In genomic region chr5:134932179-134932902, GRCm38 (mm10) we compare ENCODE assay signal across 8 mouse cellular contexts. TPM values are rescaled to one million over a fixed set of nuclear protein-coding genes. Genes with fewer than 3 reads are reported as not detected.
DNase-seq lines count a peak whose midpoint lies in the region; ATAC-seq and TF ChIP-seq lines count a peak whose summit lies in the region.

Mettl27 (plus strand) TSS chr5:134932368.

- peak within 1 kb of the TSS; percentile 82 for H3K4me2 ChIP-seq in lung, embryonic 16.5 days (ENCODE audit: low read depth, low read length)

- TF ChIP-seq RAD21 in MEL (IDR thresholded peaks at IDR 0.05; ENCODE audit: low read depth, low read length) = no peak

- TF ChIP-seq CTCF in MEL (IDR thresholded peaks at IDR 0.05 in 2 of 3, conservative IDR thresholded peaks at IDR 0.05 in 1 of 3; ENCODE audit: control insufficient read depth in 1 of 3, insufficient read depth in 1 of 3, low read depth in 2 of 3, low read length in 3 of 3, poor library complexity in 1 of 3, severe bottlenecking in 1 of 3) = no peak
- no peak for TF ChIP-seq CTCF in cerebellum, adult 2 months (IDR thresholded peaks at IDR 0.05; ENCODE audit: borderline replicate concordance, insufficient read depth, low read depth, low read length)

- peak; percentile 94 for DNase-seq in MEL (ENCODE audit: low read depth, low spot score)
- peak; percentile 77 to 78 for DNase-seq in cerebellum, adult 2 months
- peak; percentile 90 for DNase-seq in forelimb bud, embryonic 11.5 days (ENCODE audit: low read depth, low spot score)
- DNase-seq in layer of hippocampus, adult 9-10 months (ENCODE audit: low spot score) = peak; percentile 59
- DNase-seq in ovary, postnatal 10 days (ENCODE audit: low spot score) = peak; percentile 60
- peak; percentile 90 to 91 for DNase-seq in thymus, postnatal 10 days (ENCODE audit: low spot score in 2 of 2)

- H3K27ac ChIP-seq in MEL (ENCODE audit: control insufficient read depth, low read depth, low read length) = no peak within 1 kb of the TSS
- H3K27ac ChIP-seq in cerebellum, adult 2 months (ENCODE audit: insufficient read depth, low read length) = no peak within 1 kb of the TSS
- peak within 1 kb of the TSS; percentile 65 for H3K27ac ChIP-seq in lung, embryonic 16.5 days (ENCODE audit: low read length)

- H3K79me2 ChIP-seq in MEL (ENCODE audit: control insufficient read depth, insufficient read depth, low read length, poor library complexity) = no peaks in the 10 kb centered on the region

- peak within 1 kb of the TSS; percentile 64 for H3K9ac ChIP-seq in MEL (ENCODE audit: control insufficient read depth, low read depth, low read length, poor library complexity, severe bottlenecking)
- H3K9ac ChIP-seq in lung, embryonic 16.5 days (ENCODE audit: low read length) = peak within 1 kb of the TSS; percentile 74

- peaks cover 0 to 2% of the 10 kb centered on the region in 2 experiments; a peak in 1 of 4 replicates for H3K4me1 ChIP-seq in MEL (ENCODE audit: control insufficient read depth in 1 of 2, insufficient read depth in 2 of 2, low read length in 2 of 2)
- no peaks in the 10 kb centered on the region for H3K4me1 ChIP-seq in cerebellum, adult 2 months (ENCODE audit: control insufficient read depth, insufficient read depth, low read length)
- H3K4me1 ChIP-seq in lung, embryonic 16.5 days (replicated peaks; ENCODE audit: control insufficient read depth, insufficient read depth, low read length) = no peaks in the 10 kb centered on the region; the same call in 1 of the 2 replicates

- no peaks in the 10 kb centered on the region for H3K36me3 ChIP-seq in MEL (ENCODE audit: control insufficient read depth in 1 of 2, insufficient read depth in 2 of 2, low read length in 2 of 2)
- no peaks in the 10 kb centered on the region for H3K36me3 ChIP-seq in lung, embryonic 16.5 days (ENCODE audit: control insufficient read depth, insufficient read depth, low read length)

- H3K4me3 ChIP-seq in MEL (ENCODE audit: control insufficient read depth in 1 of 2, insufficient read depth in 1 of 2, low read depth in 2 of 2, low read length in 2 of 2) = peak within 1 kb of the TSS; percentile 85 to 98
- H3K4me3 ChIP-seq in cerebellum, adult 2 months (replicated peaks; ENCODE audit: insufficient read depth, low read depth, low read length) = peak within 1 kb of the TSS; percentile 93
- peak within 1 kb of the TSS; percentile 67 for H3K4me3 ChIP-seq in lung, embryonic 16.5 days (ENCODE audit: low read length)

- peak; percentile 94 to 98 for ATAC-seq in hematopoietic stem cell, adult 5-6 weeks (replicated peaks in 1 of 2; ENCODE audit: insufficient read depth in 1 of 2, low FRiP score in 2 of 2, low TSS enrichment in 1 of 2, low read depth in 1 of 2, poor library complexity in 2 of 2, severe bottlenecking in 2 of 2)
- peak; percentile 98 for ATAC-seq in lung, embryonic 16.5 days (ENCODE audit: low read depth)

- 0 out of 4 replicates have a peak, but pooled peaks of 1 of the 2 experiments have one; percentile 16 for TF ChIP-seq POLR2A in MEL (IDR thresholded peaks at IDR 0.05; ENCODE audit: control insufficient read depth in 1 of 2, insufficient read depth in 1 of 2, low read depth in 1 of 2, low read length in 2 of 2, poor library complexity in 1 of 2)
- no peak for TF ChIP-seq POLR2A in cerebellum, adult 2 months (IDR thresholded peaks at IDR 0.05; ENCODE audit: borderline replicate concordance, insufficient read depth, low read length)

- no peaks in the 10 kb centered on the region for H3K9me3 ChIP-seq in MEL (replicated peaks; ENCODE audit: insufficient read depth, low read length)
- no peaks in the 10 kb centered on the region for H3K9me3 ChIP-seq in lung, embryonic 16.5 days (ENCODE audit: control insufficient read depth, low read length)

- no peak for TF ChIP-seq EP300 in MEL (IDR thresholded peaks at IDR 0.05; ENCODE audit: low read depth in 1 of 2, low read length in 2 of 2)

- H3K27me3 ChIP-seq in MEL (ENCODE audit: control insufficient read depth in 1 of 2, insufficient read depth in 2 of 2, low read length in 2 of 2) = peaks cover 1 to 5% of the 10 kb centered on the region in 2 experiments; a peak in 3 of 4 replicates
- H3K27me3 ChIP-seq in cerebellum, adult 2 months (ENCODE audit: control insufficient read depth, insufficient read depth, low read length) = no peaks in the 10 kb centered on the region
- no peaks in the 10 kb centered on the region for H3K27me3 ChIP-seq in lung, embryonic 16.5 days (ENCODE audit: control insufficient read depth, insufficient read depth, low read depth, low read length)

- under 1% methylated on average over 41 of the region's 41 CpGs for WGBS in cerebellum, adult 2 months
- WGBS in lung, embryonic 16.5 days = under 1% methylated on average over 41 of the region's 41 CpGs

TF ChIP-seq in MEL, 35 proteins besides CTCF, POLR2A, EP300 and RAD21:
- TF ChIP-seq POLR2AphosphoS2 (IDR thresholded peaks at IDR 0.05; ENCODE audit: low read length) = no peak
- no peak for TF ChIP-seq MAFK (IDR thresholded peaks at IDR 0.05; ENCODE audit: borderline replicate concordance, low read depth, low read length)
- TF ChIP-seq RCOR1 (IDR thresholded peaks at IDR 0.05; ENCODE audit: low read depth, low read length) = no peak
- no peak for TF ChIP-seq MYB (IDR thresholded peaks at IDR 0.05; ENCODE audit: low read depth, low read length)
- TF ChIP-seq GATA1 (IDR thresholded peaks at IDR 0.05; ENCODE audit: low read depth, low read length) = no peak
- TF ChIP-seq GABPA (IDR thresholded peaks at IDR 0.05; ENCODE audit: low read depth, low read length) = no peak
- no peak for TF ChIP-seq ELF1 (IDR thresholded peaks at IDR 0.05; ENCODE audit: low read depth, low read length)
- TF ChIP-seq MAZ (IDR thresholded peaks at IDR 0.05; ENCODE audit: low read depth, low read length) = no peak
- peak; percentile 74 for TF ChIP-seq SIN3A (IDR thresholded peaks at IDR 0.05; ENCODE audit: low read length)
- TF ChIP-seq SMC3 (IDR thresholded peaks at IDR 0.05; ENCODE audit: low read depth, low read length) = no peak
- no peak; the same call in 1 of the 2 replicates for TF ChIP-seq NELFE (IDR thresholded peaks at IDR 0.05; ENCODE audit: low read depth, low read length)
- TF ChIP-seq CHD1 (IDR thresholded peaks at IDR 0.05; ENCODE audit: low read depth, low read length) = no peak
- TF ChIP-seq UBTF (IDR thresholded peaks at IDR 0.05; ENCODE audit: borderline replicate concordance, insufficient read depth, low read depth, low read length) = no peak
- TF ChIP-seq ZMIZ1 (IDR thresholded peaks at IDR 0.05; ENCODE audit: low read depth, low read length) = no peak
- TF ChIP-seq USF1 (IDR thresholded peaks at IDR 0.05; ENCODE audit: low read depth, low read length) = peak; percentile 81
- TF ChIP-seq CHD2 (IDR thresholded peaks at IDR 0.05; ENCODE audit: low read length) = no peak
- 0 out of 4 replicates have a peak, but pooled peaks of 1 of the 2 experiments have one; percentile 19 for TF ChIP-seq USF2 (IDR thresholded peaks at IDR 0.05; ENCODE audit: borderline replicate concordance in 1 of 2, insufficient read depth in 1 of 2, low read depth in 1 of 2, low read length in 2 of 2)
- TF ChIP-seq MEF2A (IDR thresholded peaks at IDR 0.05; ENCODE audit: extremely low read depth, insufficient replicate concordance, low read depth, low read length, poor library complexity, severe bottlenecking) = no peak
- no peak for TF ChIP-seq TBP (IDR thresholded peaks at IDR 0.05; ENCODE audit: low read depth, low read length)
- no peak for TF ChIP-seq MYC (IDR thresholded peaks at IDR 0.05; ENCODE audit: low read depth, low read length)
- TF ChIP-seq ZC3H11A (IDR thresholded peaks at IDR 0.05; ENCODE audit: low read depth, low read length) = no peak
- TF ChIP-seq TAL1 (IDR thresholded peaks at IDR 0.05; ENCODE audit: low read length) = no peak
- TF ChIP-seq BHLHE40 (IDR thresholded peaks at IDR 0.05; ENCODE audit: borderline replicate concordance, low read depth, low read length) = peak; percentile 93
- TF ChIP-seq ZNF384 (IDR thresholded peaks at IDR 0.05; ENCODE audit: low read depth, low read length) = peak; percentile 58
- no peak for TF ChIP-seq NRF1 (IDR thresholded peaks at IDR 0.05; ENCODE audit: insufficient read depth, low read depth, low read length, poor library complexity, severe bottlenecking)
- no peak; the same call in 1 of the 2 replicates for TF ChIP-seq MXI1 (IDR thresholded peaks at IDR 0.05; ENCODE audit: low read depth, low read length)
- TF ChIP-seq ETS1 (IDR thresholded peaks at IDR 0.05; ENCODE audit: low read depth, low read length) = no peak
- no peak for TF ChIP-seq JUND (IDR thresholded peaks at IDR 0.05; ENCODE audit: low read depth, low read length)
- TF ChIP-seq TCF12 (IDR thresholded peaks at IDR 0.05; ENCODE audit: low read depth, low read length) = no peak
- TF ChIP-seq POLR2AphosphoS5 (IDR thresholded peaks at IDR 0.05; ENCODE audit: borderline replicate concordance, low read depth, low read length) = no peak
- TF ChIP-seq KAT2A (conservative IDR thresholded peaks at IDR 0.05; ENCODE audit: low read depth, low read length) = no peak
- TF ChIP-seq HCFC1 (IDR thresholded peaks at IDR 0.05; ENCODE audit: low read depth, low read length) = peak; percentile 22
- no peak for TF ChIP-seq ZKSCAN1 (IDR thresholded peaks at IDR 0.05; ENCODE audit: low read depth, low read length)
- peak; percentile 71 for TF ChIP-seq MAX (IDR thresholded peaks at IDR 0.05; ENCODE audit: low read length)
- TF ChIP-seq E2F4 (IDR thresholded peaks at IDR 0.05; ENCODE audit: borderline replicate concordance, low read depth, low read length) = no peak

RNA-seq across cellular contexts. Expression of gene Mettl27, which starts in this region (rescaled TPM):
- total RNA-seq in MEL (2012; rRNA removed) = 0.75 and 0.96 TPM in 2 replicates
- 1 to 10 TPM in 1 of 2 experiments, not detected in 1; 3.1 TPM for polyA plus RNA-seq in MEL (2012; ENCODE audit: insufficient read depth in 1 of 2, insufficient read length in 2 of 2, low read depth in 1 of 2, low replicate concordance in 2 of 2, missing spikeins in 1 of 2)
- polyA plus RNA-seq in cerebellum, adult 2 months (2012; rRNA removed) = 9.5 and 10.9 TPM in 2 replicates
- 13.8 and 20.0 TPM in 2 replicates for total RNA-seq in hematopoietic stem cell, adult 5-6 weeks (2017)
- 30.6 and 33.5 TPM in 2 replicates for polyA plus RNA-seq in lung, embryonic 16.5 days (2015; fragmentation: Nextera tagmentation; extraction: Ambion mirVana)
